Mouse (Mus musculus) left cerebral cortex, postnatal 36 days (tissue): ENCODE measurements at regions not wholly inside any gene's neighbourhood (a gene's known extent, or its start where the extent isn't known, plus 50 kb on each side); places are given as distances from the start of the nearest gene placed in this dataset.
"Not testable (repeated sequence)": the region's sequence is repeated elsewhere in the genome, so short reads cannot be mapped to it uniquely, and the experiment has no call there.

Experiments used
- DNase-seq, 2 experiments: peaks; one replicate each; pipeline ENCODE4 v3.0.0; 2021 to 2022; ENCODE audit warnings: low spot score in 2 of 2, mixed read lengths in 1 of 2
- intact Hi-C: fragments of 180-260 bp; cut with DNase I; formaldehyde crosslinking; loops from one replicate; pipeline ENCODE4 v1.15.1; 2025

DNA sequence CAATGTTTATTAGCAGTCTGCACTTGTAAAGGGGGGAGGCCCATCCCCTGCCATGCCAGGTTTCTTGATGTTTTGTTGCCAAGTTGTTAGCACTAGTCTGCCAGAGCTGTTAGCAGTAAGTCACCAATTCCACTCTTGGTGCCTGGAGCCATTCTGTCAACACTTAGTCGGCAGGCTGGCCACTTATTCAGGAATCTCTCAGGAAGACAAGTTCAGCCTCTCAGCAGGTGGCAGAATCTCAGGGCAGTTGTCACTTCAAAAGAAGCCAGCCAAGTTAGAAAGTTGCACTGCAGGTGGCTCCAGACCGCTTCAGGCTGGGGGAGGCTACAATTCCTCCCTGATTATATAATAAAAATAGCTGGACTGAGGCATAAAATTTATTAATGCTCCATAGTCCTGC lies 424.2 kb downstream of the Cdh10 start:
- DNase-seq, intact Hi-C loops: not testable (repeated sequence)

DNA sequence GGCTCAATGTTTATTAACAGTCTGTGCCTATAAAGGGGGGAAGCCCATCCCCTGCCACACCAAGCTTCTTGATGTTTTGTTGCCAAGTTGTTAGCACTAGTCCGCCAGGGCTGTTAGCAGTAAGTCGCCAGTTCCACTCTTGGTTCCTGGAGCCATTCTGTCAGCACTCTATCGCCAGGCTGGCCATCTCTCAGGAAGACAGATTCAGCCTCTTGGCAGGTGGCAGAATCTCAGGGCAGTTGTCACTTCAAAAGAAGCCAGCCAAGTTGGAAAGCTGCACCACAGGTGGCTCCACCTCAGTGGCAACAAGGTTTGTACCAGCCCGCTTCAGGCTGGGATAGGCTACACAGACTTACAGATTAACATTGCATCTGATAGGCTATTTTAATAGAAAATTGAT lies 428.7 kb downstream of the Cdh10 start:
- DNase-seq, result no peak
- intact Hi-C loops, result no loop called here

DNA sequence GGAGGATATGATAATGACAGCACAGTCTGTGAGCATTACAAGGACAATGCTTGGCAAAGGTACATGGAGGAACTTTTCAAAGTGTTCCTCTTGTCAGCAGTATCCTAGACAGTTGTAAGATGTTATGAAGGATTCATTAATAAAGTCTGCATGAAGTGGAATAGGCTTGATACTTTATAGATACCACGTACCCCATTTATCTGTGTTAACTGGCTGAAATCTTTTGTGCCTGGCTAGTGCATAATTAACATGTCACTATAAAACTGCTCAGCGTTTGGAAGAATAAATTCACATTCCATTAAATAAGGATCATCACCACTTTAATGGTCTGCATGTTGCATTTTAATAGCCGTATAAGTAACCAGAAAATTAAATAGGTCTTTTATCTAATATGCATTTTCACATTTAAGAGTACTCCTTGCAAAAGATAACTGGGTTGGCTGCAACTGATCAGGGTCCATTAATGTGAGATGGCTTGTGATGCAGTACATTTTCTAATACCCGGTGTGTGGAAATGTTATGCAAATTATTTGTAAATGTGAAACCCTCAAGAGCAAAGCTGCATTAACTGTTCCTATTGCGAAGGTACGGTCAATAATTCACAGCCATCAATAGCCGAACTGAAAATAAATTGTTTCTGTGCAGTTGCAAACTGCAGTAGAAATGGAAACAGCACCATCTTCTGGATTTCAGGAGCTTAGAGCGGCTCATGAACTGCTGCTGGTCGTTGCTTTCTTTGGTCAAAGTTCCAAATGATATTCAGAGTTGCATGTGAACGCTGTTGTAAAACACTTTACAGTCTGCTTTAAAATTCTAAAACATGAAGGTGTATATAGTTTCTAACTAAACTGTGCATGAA lies 457.4 kb downstream of the Cdh10 start:
- intact Hi-C loops, result loop anchor here (2.0 to 5.0 kb wide), 2 partner anchors 455 to 879 kb away; no protein-coding TSS in a partner anchor
- DNase-seq, result peak; percentile 6 to 19

DNA sequence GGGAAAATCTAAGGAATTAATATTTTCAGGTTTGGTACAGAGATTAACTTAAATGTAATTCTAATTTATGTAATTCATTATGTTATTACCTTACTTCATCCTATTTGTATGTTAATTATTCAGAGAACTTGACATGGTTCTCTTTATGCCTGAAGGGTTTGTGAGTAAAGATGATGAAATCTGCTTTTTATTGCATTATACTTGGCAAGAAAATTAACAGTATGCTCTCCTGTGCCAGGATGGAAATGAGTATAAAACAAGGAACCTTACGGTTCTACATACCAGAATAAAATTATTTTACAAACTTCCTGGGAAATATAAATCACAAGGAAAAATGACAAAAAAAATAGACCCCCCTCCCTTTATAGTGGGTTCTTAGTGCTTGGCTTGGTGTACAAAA lies 497.6 kb downstream of the Cdh10 start:
- intact Hi-C loops, result no loop called here
- no peak for DNase-seq

DNA sequence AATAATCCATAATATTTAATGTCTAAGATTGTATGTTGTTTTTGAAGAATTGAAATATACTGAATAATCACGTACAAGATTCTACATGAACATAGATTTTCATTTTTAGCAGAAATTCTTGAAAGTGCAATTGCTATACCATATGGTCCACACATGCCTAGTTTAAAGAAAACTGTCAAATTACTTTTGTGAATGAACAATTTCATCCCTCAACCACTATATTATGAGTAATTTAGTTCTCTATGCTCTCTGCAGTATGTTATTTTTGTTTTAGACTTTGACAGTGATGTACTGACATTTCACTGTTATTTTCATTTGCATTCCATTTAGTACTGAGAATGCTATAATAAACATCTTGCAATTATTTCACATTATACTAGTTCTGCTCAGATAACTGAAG lies 537.6 kb downstream of the Cdh10 start:
- no peak for DNase-seq
- intact Hi-C loops, result no loop called here

DNA sequence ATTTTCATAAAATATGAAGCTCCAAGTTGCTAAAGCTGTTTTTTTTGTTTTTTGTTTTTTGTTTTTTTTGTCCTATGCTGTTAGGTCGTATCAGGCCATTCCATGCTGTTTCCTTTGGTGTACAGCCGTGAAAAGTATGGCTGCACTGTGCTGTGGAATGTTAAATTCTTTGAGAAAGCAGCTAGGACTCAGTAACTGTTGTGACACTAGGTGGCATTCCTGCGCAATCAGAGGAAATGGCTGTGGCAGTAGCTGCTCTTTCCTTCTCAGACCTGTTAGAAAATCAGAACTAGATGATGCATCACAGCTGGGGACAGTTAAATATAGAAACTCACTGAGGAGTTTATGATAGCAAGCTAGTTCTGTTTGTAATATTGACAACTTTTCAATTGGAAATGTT lies 541.9 kb downstream of the Cdh10 start:
- DNase-seq, result peak; percentile 9 to 19
- intact Hi-C loops, result no loop called here

DNA sequence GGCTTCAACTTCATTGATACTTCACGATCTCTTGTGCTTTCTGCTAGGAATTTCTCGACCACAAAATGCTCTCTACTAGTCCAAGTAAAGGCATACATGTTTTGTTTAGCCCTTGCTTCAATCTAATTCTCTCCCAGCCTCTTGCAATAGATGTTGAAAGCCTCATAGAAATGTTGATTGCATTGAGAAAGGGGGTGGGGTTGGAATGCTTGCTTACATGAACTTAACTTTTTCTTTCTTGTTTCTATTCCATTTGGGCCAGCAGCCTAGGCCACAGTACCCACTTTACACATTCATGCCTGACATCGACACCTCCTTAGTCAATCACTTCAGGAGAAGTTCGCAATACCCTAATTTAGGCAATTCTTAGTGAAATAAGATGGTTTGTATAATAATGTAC lies 571.2 kb downstream of the Cdh10 start:
- DNase-seq, result no peak
- intact Hi-C loops, result no loop called here

DNA sequence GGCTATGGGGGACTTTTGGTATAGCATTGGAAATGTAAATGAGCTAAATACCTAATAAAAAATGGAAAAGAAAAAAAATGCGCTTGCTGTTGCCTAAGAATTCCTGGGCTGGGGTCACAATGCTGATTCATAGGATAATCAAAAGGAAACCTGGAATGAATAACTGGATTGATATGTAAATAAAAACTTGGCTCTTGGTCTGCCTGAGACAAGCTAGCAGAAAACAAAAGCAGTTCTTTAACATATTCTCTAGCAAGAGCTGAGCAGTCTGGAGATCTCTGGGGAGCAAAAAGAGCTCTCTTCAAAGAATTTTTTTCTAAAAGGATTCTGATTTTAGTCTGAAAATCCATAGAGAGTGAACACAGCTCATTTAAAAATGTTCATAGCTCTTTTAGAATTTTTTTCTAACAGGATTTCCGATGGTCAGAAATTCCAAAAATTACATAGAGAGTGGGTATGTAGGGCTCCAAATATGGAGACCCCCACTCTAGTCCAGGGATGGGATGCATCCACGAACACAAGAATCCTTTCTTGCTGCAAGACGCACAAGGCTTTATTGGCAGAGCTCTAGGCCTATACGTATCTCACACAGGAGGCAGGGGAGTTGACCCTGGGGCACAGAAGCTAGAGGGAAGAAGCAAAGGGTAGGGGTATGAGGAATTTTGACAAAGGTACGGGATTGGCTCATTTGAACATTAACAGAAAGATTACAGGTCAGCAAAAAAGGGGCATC lies 572.7 kb downstream of the Cdh10 start:
- DNase-seq, result no peak
- intact Hi-C loops, result no loop called here

DNA sequence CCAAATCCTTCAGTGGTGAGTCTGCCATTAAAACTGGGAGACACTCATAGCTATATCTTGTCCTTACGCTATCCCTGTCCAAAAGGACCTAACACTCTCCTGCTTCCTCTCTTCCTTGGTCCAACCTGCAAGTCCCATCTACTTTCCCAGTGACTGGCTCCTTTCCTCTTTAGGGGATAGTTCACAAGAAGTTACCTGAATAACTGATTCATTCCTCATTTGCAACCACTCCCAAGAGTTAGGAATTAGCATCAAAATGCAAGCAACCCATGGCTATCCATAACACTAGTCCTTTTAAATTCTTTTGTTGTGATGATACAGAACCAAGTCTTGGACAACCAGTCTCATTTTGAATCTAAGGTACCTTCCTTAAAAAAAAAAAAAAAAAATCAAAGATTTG lies 576.9 kb downstream of the Cdh10 start:
- intact Hi-C loops, result no loop called here
- DNase-seq, result no peak
